Mouse (Mus musculus) heart, postnatal 0 days (tissue): Measurements from ENCODE around the gene Gm49776.

Experiments
- CTCF ChIP-seq: IDR thresholded peaks from 2 replicates; pipeline ENCODE4 v1.5.1; 2016; ENCODE audit warnings: antibody characterized with exemption, control low read depth, low read depth
- EP300 ChIP-seq: IDR thresholded peaks from 2 replicates; pipeline ENCODE4 v1.6.1; 2016; ENCODE audit warnings: antibody characterized with exemption, low read depth

GRCm38 (mm10) chr16:18211417-18212171 is 46.5 kb downstream of the Gm49776 start:
- TF ChIP-seq CTCF (peak; percentile 99), EP300 (no peak)
